Mouse (Mus musculus): ENCODE data around the gene Tnfsf13. TPM values are rescaled to one million over a fixed set of nuclear protein-coding genes. Genes with fewer than 3 reads are reported as not detected.

Gene Tnfsf13
- total and polyA plus RNA-seq, 3 experiments, result 0.13 to 0.19 TPM; not detected in 1

- Histone ChIP-seq H3K27ac (ENCODE audit: control insufficient read depth, low read depth, low read length) (0 out of 2 replicates have a peak overlapping the region, but pooled peaks have one; percentile 96), H3K4me1 (ENCODE audit: control insufficient read depth in 1 of 2, insufficient read depth in 2 of 2, low read length in 2 of 2) (peaks cover 4 to 21% of the 10 kb centered on the region in 2 experiments), H3K9me3 (replicated peaks; ENCODE audit: insufficient read depth, low read length) (no peaks in the 10 kb centered on the region), H3K9ac (ENCODE audit: control insufficient read depth, low read depth, low read length, poor library complexity, severe bottlenecking) (peak overlapping the region; percentile 69; the same call in 1 of the 2 replicates), H3K79me2 (ENCODE audit: control insufficient read depth, insufficient read depth, low read length, poor library complexity) (peaks cover 13% of the 10 kb centered on the region), H3K27me3 (ENCODE audit: control insufficient read depth in 1 of 2, insufficient read depth in 2 of 2, low read length in 2 of 2) (no peaks in the 10 kb centered on the region), H3K4me3 (ENCODE audit: control insufficient read depth in 1 of 2, insufficient read depth in 1 of 2, low read depth in 2 of 2, low read length in 2 of 2) (no peak overlapping the region), H3K36me3 (ENCODE audit: control insufficient read depth in 1 of 2, insufficient read depth in 2 of 2, low read length in 2 of 2) (peaks cover 1 to 19% of the 10 kb centered on the region in 2 experiments; a peak in 3 of 4 replicates)
- no peak for DNase-seq (ENCODE audit: low read depth, low spot score)
- TF ChIP-seq SIN3A (IDR thresholded peaks at IDR 0.05; ENCODE audit: low read length), result no peak
- TF ChIP-seq UBTF (IDR thresholded peaks at IDR 0.05; ENCODE audit: borderline replicate concordance, insufficient read depth, low read depth, low read length), result no peak
- no peak for TF ChIP-seq TCF12 (IDR thresholded peaks at IDR 0.05; ENCODE audit: low read depth, low read length)
- TF ChIP-seq POLR2A (IDR thresholded peaks at IDR 0.05; ENCODE audit: control insufficient read depth in 1 of 2, insufficient read depth in 1 of 2, low read depth in 1 of 2, low read length in 2 of 2, poor library complexity in 1 of 2), result no peak
Measured at GRCm38 (mm10) chr11:69663795-69664194, 21.8 kb downstream of the Tnfsf13 start.

- DNase-seq (ENCODE audit: low read depth, low spot score), result no peak
- H3K9me3 ChIP-seq (replicated peaks; ENCODE audit: insufficient read depth, low read length), result no peaks in the 10 kb centered on the region
- no peak for TF ChIP-seq SMC3 (IDR thresholded peaks at IDR 0.05; ENCODE audit: low read depth, low read length)
- TF ChIP-seq ZNF384 (IDR thresholded peaks at IDR 0.05; ENCODE audit: low read depth, low read length), result no peak
- peak; percentile 83; the same call in 1 of the 2 replicates for TF ChIP-seq CHD1 (IDR thresholded peaks at IDR 0.05; ENCODE audit: low read depth, low read length)
- 0 out of 2 replicates have a peak, but pooled peaks have one; percentile 7 for TF ChIP-seq RCOR1 (IDR thresholded peaks at IDR 0.05; ENCODE audit: low read depth, low read length)
- 0 out of 2 replicates have a peak, but pooled peaks have one; percentile 10 for TF ChIP-seq ZMIZ1 (IDR thresholded peaks at IDR 0.05; ENCODE audit: low read depth, low read length)
- peak; percentile 3; the same call in 1 of the 2 replicates for TF ChIP-seq POLR2AphosphoS2 (IDR thresholded peaks at IDR 0.05; ENCODE audit: low read length)
- TF ChIP-seq USF1 (IDR thresholded peaks at IDR 0.05; ENCODE audit: low read depth, low read length), result 0 out of 2 replicates have a peak, but pooled peaks have one; percentile 20
- TF ChIP-seq UBTF (IDR thresholded peaks at IDR 0.05; ENCODE audit: borderline replicate concordance, insufficient read depth, low read depth, low read length), result 0 out of 2 replicates have a peak, but pooled peaks have one; percentile 16
- TF ChIP-seq MAZ (IDR thresholded peaks at IDR 0.05; ENCODE audit: low read depth, low read length), result no peak
- TF ChIP-seq MYC (IDR thresholded peaks at IDR 0.05; ENCODE audit: low read depth, low read length), result peak; percentile 17; the same call in 1 of the 2 replicates
- peaks cover 4 to 19% of the 10 kb centered on the region in 2 experiments for H3K4me1 ChIP-seq (ENCODE audit: control insufficient read depth in 1 of 2, insufficient read depth in 2 of 2, low read length in 2 of 2)
- peak overlapping the region; percentile 69 for H3K9ac ChIP-seq (ENCODE audit: control insufficient read depth, low read depth, low read length, poor library complexity, severe bottlenecking)
- H3K27ac ChIP-seq (ENCODE audit: control insufficient read depth, low read depth, low read length), result peak overlapping the region; percentile 96
- peak overlapping the region; percentile 63 to 78 for H3K4me3 ChIP-seq (ENCODE audit: control insufficient read depth in 1 of 2, insufficient read depth in 1 of 2, low read depth in 2 of 2, low read length in 2 of 2)
- peaks cover 0 to 15% of the 10 kb centered on the region in 2 experiments; a peak in 3 of 4 replicates for H3K36me3 ChIP-seq (ENCODE audit: control insufficient read depth in 1 of 2, insufficient read depth in 2 of 2, low read length in 2 of 2)
- no peaks in the 10 kb centered on the region for H3K27me3 ChIP-seq (ENCODE audit: control insufficient read depth in 1 of 2, insufficient read depth in 2 of 2, low read length in 2 of 2)
- H3K79me2 ChIP-seq (ENCODE audit: control insufficient read depth, insufficient read depth, low read length, poor library complexity), result peaks cover 8% of the 10 kb centered on the region
Measured at GRCm38 (mm10) chr11:69662967-69663671, 22.5 kb downstream of the Tnfsf13 start.

Measured in MEL (cell line).